Mouse (Mus musculus) layer of hippocampus, adult 2 months (tissue): Measurements from ENCODE around the gene Micu1. TPM values are rescaled to one million over a fixed set of nuclear protein-coding genes. Genes with fewer than 3 reads are reported as not detected.
"Not testable (repeated sequence)": the region's sequence is repeated elsewhere in the genome, so short reads cannot be mapped to it uniquely, and the experiment has no call there.

Source experiments
- DNase-seq, 2 experiments: peaks; one replicate each; pipeline ENCODE4 v3.0.0; 2022; ENCODE audit warnings: low spot score in 2 of 2
- H3K27ac ChIP-seq: fragments of 200-600 bp; 2 replicates; pipeline ENCODE4 v1.8.1; 2022
- H3K4me3 ChIP-seq: fragments of 200-600 bp; 2 replicates; pipeline ENCODE4 v1.8.1; 2022; ENCODE audit warnings: mild to moderate bottlenecking
- CTCF ChIP-seq: fragments of 200-600 bp; conservative IDR thresholded peaks from 2 replicates; pipeline ENCODE4 v1.8.1; 2022; ENCODE audit warnings: antibody characterized with exemption, mild to moderate bottlenecking, moderate library complexity
- total RNA-seq, 2 experiments: library from RNA; stranded (reverse); gene quantifications; 2 replicates each; pipeline ENCODE4 v1.2.3; 2021

The Micu1 gene
- total RNA-seq, 2 experiments from 2014 or later = 97.4 to 98.9 TPM

DNA sequence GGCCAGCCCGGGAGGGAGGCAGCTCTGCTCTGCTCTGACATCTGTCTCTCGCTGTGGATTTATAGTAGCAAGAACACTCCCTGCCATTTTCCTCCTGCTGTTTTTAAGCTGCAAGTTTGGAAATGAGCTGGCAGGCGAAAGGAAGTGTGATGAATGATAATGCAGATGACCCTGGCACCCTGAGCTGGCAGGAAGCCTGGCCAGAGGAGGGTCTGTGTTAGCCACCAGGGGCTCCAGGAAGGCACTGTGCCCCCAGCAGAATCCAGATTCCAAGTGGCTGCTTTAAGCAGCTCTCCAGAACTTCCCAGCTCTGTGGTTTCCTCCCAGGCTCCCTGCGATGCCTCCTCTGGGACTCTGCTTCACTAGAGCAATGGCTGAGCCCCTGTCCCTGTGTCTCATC lies 161.3 kb downstream of the Micu1 start:
- no peak for TF ChIP-seq CTCF
- peak overlapping the region; percentile 90 for H3K27ac ChIP-seq
- no peak overlapping the region for H3K4me3 ChIP-seq
- DNase-seq = no peak

DNA sequence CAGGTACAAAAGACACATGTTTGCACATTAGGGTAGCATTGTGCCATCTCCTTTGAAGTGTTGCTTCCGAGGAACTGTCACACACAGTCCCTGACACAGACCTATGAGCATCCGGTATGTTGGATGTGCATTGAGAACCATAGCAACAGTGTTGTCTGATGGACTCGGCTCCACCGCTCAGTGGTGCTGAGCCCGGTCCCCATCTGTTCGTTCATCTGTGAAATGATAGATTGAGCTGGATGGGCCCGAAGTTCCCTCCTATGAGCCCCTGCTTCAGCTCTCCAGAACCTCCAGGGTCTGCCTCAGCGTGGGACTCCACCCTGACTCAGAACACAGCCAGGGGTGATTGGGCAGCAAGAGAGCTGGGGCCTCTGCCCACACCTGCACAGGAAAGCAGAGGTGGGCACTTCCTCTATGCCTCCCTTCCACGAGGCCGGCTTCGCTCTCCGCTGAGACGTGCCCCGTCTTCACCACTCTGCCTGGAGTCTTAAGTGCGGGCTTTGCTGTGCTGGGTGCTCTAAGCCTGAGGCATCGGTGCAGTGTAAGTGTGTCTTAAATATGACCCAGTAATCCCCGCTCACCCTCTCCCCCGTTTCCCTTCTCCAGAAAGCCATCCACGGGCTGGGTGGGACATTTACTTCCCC lies 162.1 kb downstream of the Micu1 start:
- H3K27ac ChIP-seq = peak overlapping the region; percentile 90
- peak; percentile 50 to 65 for DNase-seq
- no peak for TF ChIP-seq CTCF

DNA sequence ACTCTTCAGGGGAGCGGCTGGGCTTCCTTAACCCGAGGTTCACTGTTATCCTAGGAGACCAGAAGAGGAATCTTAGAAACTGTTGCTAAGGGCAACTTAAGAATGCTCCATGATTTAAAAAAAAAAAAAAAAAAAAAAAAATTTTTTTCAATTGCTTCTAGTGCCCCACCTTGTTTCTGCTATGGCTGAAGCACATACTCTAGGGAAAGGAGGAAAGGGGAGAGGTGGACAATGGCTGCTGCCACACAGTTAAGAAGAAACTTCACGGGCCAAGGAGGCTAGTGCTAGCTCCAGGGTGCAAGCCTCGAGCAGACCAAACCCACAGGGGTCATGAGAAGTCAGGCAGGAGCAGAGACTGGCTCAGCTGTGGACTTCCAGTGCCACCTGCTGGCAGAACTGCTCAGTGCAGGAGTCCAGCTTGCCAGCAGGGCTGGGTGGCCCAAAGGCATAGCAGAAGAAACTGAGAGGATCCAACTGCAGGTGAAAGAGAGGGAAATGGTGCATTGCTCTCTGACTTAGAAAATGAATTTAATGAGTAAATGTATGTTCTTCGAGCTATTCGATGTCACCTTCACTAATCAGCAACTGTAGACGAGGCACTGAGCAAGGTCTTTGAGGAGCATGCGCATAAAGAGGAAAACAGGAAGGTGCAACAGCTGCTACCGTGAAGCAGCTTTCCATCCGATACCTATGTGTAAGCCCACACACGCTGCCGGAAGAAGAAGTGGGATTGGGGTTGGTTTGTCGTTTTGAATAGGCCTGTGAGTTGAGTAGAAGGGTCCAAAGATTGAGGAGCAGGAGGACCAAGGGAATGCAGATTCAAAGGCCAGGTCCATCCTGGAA lies 162.8 kb downstream of the Micu1 start:
- TF ChIP-seq CTCF = peak; percentile 98
- DNase-seq = peak; percentile 80 to 94
- Histone ChIP-seq H3K27ac (peak overlapping the region; percentile 90), H3K4me3 (no peak overlapping the region)

More for the DNA sequence above, 162.1 kb downstream of the Micu1 start:
- no peak overlapping the region for H3K4me3 ChIP-seq

DNA sequence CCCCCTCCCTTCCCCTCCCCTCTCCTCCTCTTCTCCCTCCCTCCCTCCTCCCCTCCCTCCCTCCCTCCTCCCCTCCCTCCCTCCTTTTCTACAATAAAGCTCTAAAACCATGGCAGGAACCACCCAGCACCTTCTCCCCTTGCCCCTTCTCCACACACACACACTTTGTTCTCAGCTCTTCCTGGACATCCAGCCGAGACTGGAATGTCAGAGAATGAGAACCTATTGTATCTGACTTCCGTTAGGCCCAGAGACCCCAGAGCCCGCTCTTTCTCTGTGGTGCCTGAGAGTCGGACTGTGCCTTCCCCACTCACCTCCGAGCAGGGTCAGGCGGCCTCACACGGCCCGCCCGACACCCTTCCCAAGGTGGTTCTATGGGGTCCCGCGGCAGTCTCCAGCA lies 166.0 kb downstream of the Micu1 start:
- no peak overlapping the region for H3K4me3 ChIP-seq
- no peak overlapping the region for H3K27ac ChIP-seq
- TF ChIP-seq CTCF = no peak
- DNase-seq = no peak

DNA sequence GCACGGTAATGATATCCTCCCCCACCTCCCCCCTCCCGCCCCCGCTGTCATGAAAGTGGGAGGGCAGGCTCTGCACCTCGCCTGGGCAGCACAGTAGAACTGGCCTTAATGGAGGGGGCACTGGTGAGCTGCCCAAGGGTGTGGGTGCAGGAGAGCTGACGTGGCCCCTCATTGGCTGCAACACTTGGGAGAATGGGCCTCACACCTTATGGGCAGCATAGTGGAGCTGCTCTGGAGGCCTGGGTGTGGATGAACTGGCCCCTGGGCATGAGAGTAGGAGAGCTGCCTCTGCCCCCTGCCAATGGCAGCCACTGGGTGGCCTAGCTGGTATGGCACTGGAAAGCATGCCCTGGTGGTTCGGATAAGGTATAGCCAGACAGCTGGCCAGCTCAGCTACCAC lies 167.8 kb downstream of the Micu1 start:
- no peak for TF ChIP-seq CTCF
- no peak overlapping the region for H3K27ac ChIP-seq

DNA sequence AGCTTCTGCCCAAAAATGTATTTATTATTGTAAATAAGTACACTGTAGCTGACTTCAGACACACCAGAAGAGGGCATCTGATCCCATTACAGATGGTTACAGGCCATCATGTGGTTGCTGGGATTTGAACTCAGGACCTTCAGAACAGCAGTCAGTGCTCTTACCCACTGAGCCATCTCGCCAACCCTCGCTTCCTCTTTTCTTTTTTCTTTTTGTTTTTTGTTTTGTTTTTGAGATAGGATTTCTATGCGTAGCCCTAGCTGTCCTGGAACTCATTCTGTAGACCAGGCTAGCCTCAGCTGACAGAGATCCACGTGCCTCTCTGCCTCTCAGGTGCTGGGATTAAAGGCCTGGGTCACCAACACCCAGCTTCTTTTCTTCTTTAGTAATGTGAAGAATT lies 170.4 kb downstream of the Micu1 start:
- DNase-seq, H3K27ac ChIP-seq, H3K4me3 ChIP-seq: not testable (repeated sequence)

More for the DNA sequence above, 167.8 kb downstream of the Micu1 start:
- no peak for DNase-seq
- H3K4me3 ChIP-seq = no peak overlapping the region

DNA sequence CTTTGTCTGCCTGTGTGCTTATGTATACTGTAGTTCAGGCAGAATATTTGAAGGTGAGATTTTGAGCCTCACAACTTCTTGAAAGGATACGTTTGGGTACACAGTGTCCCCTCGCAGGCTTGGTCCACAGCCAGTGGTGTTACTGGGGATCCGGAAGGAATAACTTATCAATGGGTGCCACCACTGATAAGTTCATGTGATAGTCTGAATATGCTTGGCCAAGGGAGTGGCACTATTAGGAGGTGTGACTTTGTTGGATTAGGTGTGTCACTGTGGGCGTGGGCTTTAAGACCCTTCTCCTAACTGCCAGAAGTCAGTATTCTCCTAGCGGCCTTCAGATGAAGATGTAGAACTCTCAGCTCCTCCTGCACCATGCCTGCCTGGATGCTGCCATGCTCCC lies 170.9 kb downstream of the Micu1 start:
- no peak overlapping the region for H3K4me3 ChIP-seq
- no peak overlapping the region for H3K27ac ChIP-seq
- no peak for TF ChIP-seq CTCF
- DNase-seq = no peak

DNA sequence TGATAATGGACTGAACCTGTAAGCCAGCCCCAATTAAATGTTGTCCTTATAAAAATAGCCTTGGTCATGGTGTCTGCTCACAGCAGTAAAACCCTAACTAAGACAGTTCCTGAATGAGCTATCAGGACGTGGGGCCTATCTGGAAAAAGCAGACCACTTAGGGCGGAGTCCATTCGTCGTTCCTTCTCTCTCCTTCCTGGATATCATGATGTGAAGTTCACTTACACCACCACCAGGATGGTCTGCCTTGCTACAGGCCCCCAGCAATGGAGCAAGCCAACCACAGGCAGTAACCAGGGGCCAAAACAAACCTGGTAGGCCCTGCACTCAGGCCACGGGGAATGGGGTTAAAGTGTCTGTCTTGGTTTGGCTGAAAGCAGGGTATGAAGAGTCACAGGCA lies 171.3 kb downstream of the Micu1 start:
- Histone ChIP-seq H3K27ac (no peak overlapping the region), H3K4me3 (no peak overlapping the region)
- TF ChIP-seq CTCF = no peak
- no peak for DNase-seq

DNA sequence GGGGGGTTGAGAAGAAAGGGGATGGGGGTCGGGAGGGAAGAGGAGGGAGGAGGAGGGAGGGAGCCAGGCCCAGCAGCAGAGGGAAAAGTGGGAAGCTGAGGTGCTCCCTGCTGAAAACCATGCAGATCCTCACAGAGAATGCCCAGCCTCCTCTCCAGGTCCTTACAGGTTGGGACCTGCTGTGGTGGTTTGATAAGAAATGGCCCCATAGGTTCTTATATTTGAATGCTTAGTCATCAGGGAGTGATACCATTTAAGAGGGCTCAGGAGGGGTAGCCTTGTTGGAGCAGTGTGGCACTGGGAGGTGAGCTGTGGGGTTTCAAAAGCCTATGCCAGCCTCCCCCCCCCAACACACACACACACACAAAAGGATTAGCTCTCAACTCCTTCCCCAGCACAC lies 173.1 kb downstream of the Micu1 start:
- Histone ChIP-seq H3K4me3 (no peak overlapping the region), H3K27ac (no peak overlapping the region)
- DNase-seq = no peak
- TF ChIP-seq CTCF = no peak

DNA sequence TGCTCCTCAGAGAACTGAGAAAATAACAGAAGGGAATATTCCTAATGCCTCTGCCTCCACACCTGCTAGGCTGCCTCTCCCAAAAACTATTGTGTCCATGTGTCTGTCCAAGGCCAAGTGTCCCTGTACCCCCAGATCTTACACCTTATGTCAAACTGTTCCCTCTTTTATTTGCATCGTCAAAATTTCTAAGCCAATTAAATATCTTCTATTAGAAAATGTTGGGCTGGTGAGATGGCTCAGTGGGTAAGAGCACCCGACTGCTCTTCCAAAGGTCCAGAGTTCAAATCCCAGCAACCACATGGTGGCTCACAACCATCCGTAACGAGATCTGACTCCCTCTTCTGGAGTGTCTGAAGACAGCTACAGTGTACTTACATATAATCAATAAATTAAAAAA lies 174.4 kb downstream of the Micu1 start:
- not testable (repeated sequence) for H3K27ac ChIP-seq, H3K4me3 ChIP-seq, DNase-seq

DNA sequence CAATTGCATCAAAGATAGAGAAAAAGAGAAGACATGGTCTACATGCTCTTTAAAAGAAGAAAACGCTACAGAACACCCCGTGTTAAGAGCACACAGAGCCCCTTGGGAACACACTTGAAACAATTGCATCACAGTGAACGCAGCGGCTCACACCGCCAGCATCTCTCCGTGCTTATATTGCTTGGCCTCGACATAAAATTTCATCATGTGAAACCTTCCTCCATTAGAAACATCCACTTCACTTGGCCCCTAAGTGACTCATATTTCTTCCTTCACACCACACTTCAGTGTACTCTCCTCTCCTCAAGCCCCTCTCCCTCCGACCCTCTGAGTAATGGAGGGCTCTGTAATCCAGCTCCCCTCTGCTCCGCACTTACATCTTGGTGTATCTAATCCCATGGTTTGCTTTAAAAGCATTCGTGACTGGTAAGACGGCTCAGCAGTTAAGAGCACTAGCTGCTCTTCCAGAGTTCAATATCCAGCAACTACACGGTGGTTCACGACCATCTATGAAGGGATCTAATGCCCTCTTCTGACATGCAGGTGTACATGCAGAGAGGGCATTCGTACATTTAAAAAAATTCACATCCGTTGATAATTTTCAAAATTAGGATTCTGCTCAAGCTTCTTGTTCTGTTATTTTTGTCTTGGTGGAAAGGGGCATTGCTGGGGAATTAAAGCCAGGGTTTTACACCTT lies 175.3 kb downstream of the Micu1 start:
- Histone ChIP-seq H3K27ac (no peak overlapping the region), H3K4me3 (no peak overlapping the region)
- TF ChIP-seq CTCF = peak; percentile 54
- DNase-seq = no peak

DNA sequence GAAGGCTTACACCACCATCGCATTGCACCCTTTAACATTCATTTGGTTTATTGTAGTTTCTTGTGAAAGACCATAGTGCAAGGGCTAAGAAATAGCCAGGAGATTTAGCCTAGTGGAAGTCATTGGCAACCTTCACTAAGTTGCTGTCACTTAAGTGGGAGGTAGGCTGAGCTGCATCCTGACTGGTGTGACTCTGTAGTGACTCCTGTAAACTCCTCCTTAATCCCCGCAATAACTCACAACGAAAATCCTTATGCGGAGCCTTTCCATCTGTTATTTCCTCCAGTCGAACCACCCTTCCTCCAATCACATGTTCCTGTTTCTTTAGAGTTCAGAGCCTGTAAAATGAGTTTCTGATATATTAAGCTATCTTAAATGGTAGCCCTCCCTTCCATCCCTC lies 176.5 kb downstream of the Micu1 start:
- TF ChIP-seq CTCF = no peak
- Histone ChIP-seq H3K4me3 (peak overlapping the region; percentile 77), H3K27ac (peak overlapping the region; percentile 100)
- peak in 1 of 2 experiments; percentile 48 for DNase-seq
